Mouse (Mus musculus): ENCODE data around the gene Map3k7. TPM values are rescaled to one million over a fixed set of nuclear protein-coding genes. Genes with fewer than 3 reads are reported as not detected.

Gene Map3k7
- polyA plus RNA-seq, 1 experiment from 2014 or later = 12.0 TPM

DNA sequence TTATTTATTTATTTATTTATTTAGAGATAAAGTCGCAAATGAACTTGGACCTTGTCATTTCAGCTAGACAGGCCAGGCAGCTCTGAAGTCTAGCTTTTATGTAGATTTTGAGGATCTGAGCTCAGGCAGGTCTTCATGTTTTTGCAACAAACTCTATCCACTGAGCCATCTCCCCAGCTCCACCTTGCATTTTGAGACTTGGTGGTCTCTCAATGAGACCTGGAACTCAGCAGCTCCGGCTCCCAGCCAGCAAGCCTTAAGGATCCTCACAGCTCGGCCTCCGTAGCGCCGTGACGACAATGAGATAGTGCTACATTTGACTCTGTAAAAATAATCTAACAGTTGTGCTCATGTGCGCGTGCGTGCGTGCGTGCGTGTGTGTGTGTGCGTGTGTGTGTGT is 89.3 kb downstream of the Map3k7 start:
- no peak overlapping the region for H3K4me2 ChIP-seq (replicated peaks; ENCODE audit: low read depth)
- H3K9me3 ChIP-seq (ENCODE audit: control insufficient read depth) = no peaks in the 10 kb centered on the region
- no peaks in the 10 kb centered on the region; the same call in 1 of the 2 replicates for H3K4me1 ChIP-seq (replicated peaks; ENCODE audit: control insufficient read depth, insufficient read depth, low read length)
- 92% methylated on average over 14 of the region's 14 CpGs for WGBS
- no peak overlapping the region for H3K27ac ChIP-seq (ENCODE audit: low read depth, low read length)
- no peaks in the 10 kb centered on the region for H3K36me3 ChIP-seq (ENCODE audit: control insufficient read depth, insufficient read depth)
- H3K27me3 ChIP-seq (replicated peaks; ENCODE audit: control insufficient read depth, insufficient read depth, low read length) = no peaks in the 10 kb centered on the region
- H3K9ac ChIP-seq (ENCODE audit: low read depth, low read length) = no peak overlapping the region
- H3K4me3 ChIP-seq (ENCODE audit: low read depth, low read length) = no peak overlapping the region
- ATAC-seq = no peak
- TF ChIP-seq CTCF (IDR thresholded peaks at IDR 0.05; ENCODE audit: low read depth) = no peak

DNA sequence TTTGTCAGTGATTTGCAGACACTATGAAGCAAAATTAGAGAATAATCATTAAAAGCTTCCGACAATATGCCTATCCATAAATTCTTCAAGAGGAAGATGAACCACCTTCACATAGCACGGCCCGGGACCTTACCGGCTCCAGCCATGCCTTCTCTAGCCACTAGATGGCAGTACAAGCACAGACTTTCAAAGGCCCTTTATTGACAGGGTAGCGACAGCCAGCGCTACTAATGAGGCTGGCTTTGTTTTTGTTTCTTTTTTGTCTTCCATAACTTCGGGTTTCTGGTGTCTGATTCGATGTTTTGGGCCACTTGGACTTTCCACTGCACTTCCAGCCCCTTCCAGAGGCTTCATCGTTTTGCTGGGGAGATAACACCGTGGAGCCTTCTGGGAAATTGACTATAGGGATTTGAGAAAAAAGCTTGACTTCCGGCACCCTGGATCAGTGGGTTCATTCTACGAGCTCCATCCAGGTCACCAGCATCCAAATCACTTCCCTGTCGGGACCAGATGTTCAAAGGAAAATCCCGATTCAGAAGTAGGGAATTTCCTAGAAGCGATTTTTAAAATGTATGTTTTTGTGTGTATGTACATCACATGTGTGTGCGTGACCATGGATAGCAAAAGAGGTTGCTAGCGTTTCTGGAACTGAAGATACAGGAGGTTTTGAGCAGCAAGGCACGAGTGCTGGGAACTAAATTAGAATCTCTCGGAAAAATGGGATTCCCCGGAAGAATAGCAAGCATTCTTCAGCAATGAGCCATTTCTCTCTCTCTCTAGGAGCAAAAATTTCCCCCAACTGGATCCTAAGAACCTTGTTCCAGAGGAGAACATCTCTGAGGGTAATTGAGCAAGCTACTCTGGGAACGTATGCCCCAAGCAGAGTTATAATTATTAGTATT is 91.5 kb downstream of the Map3k7 start:
- Histone ChIP-seq H3K4me2 (replicated peaks; ENCODE audit: low read depth) (peak overlapping the region; percentile 60), H3K9ac (ENCODE audit: low read depth, low read length) (0 out of 2 replicates have a peak overlapping the region, but pooled peaks have one; percentile 18), H3K27me3 (replicated peaks; ENCODE audit: control insufficient read depth, insufficient read depth, low read length) (no peaks in the 10 kb centered on the region), H3K4me3 (ENCODE audit: low read depth, low read length) (peak overlapping the region; percentile 37), H3K27ac (ENCODE audit: low read depth, low read length) (no peak overlapping the region), H3K4me1 (replicated peaks; ENCODE audit: control insufficient read depth, insufficient read depth, low read length) (no peaks in the 10 kb centered on the region; the same call in 1 of the 2 replicates), H3K9me3 (ENCODE audit: control insufficient read depth) (no peaks in the 10 kb centered on the region), H3K36me3 (ENCODE audit: control insufficient read depth, insufficient read depth) (no peaks in the 10 kb centered on the region)
- TF ChIP-seq CTCF (IDR thresholded peaks at IDR 0.05; ENCODE audit: low read depth) = peak; percentile 94
- 20% methylated on average over 21 of the region's 21 CpGs for WGBS
- ATAC-seq = peak; percentile 83

DNA sequence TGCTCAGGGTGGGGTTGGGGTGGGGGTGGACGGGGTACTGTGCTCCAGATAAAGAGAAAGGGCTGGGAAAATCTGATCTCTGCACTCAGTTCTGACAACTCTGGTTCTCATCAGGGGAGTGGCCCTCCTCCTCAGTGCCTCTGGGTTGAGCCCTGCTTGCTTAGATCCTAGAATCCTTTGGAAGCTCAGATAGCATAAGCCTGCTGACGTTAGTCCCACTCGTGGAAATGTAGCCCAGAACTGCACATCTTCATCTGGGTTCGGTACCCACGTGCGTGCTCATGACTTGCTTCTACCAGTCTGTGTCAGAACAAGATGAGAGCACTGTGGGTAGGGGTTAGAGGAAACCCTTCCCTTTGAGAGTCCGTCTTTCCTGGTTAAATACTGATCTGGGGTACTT is 92.5 kb downstream of the Map3k7 start:
- Histone ChIP-seq H3K4me1 (replicated peaks; ENCODE audit: control insufficient read depth, insufficient read depth, low read length) (no peaks in the 10 kb centered on the region; the same call in 1 of the 2 replicates), H3K27ac (ENCODE audit: low read depth, low read length) (no peak overlapping the region), H3K27me3 (replicated peaks; ENCODE audit: control insufficient read depth, insufficient read depth, low read length) (no peaks in the 10 kb centered on the region), H3K4me3 (ENCODE audit: low read depth, low read length) (no peak overlapping the region), H3K36me3 (ENCODE audit: control insufficient read depth, insufficient read depth) (no peaks in the 10 kb centered on the region), H3K9me3 (ENCODE audit: control insufficient read depth) (no peaks in the 10 kb centered on the region), H3K4me2 (replicated peaks; ENCODE audit: low read depth) (no peak overlapping the region), H3K9ac (ENCODE audit: low read depth, low read length) (no peak overlapping the region)
- WGBS = 70% methylated on average over 7 of the region's 7 CpGs
- ATAC-seq = no peak
- no peak for TF ChIP-seq CTCF (IDR thresholded peaks at IDR 0.05; ENCODE audit: low read depth)

DNA sequence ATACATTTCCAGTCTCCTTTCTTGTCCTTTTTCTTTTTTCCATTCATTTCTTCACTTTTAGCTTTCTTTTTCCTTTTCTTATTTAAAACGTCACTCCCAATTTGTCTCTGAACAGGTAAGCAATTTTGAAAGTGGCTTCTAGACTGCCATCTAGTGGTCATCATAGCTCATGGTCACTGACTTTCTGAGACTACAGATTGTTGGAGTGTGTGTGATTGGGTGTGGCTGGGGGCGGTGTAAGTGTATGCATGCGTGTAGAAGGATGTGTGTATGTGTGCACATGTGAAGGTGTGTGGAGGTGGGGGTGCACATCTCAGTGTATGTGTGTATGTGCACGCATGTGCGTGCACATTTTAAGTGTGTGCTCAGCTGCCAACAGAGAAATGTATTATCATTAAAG is 93.2 kb downstream of the Map3k7 start:
- H3K27me3 ChIP-seq (replicated peaks; ENCODE audit: control insufficient read depth, insufficient read depth, low read length) = no peaks in the 10 kb centered on the region
- no peak overlapping the region for H3K27ac ChIP-seq (ENCODE audit: low read depth, low read length)
- H3K4me2 ChIP-seq (replicated peaks; ENCODE audit: low read depth) = no peak overlapping the region
- ATAC-seq = peak; percentile 54; the same call in 1 of the 2 replicates
- WGBS = 46% methylated on average over 5 of the region's 5 CpGs
- TF ChIP-seq CTCF (IDR thresholded peaks at IDR 0.05; ENCODE audit: low read depth) = peak; percentile 82
- H3K9ac ChIP-seq (ENCODE audit: low read depth, low read length) = no peak overlapping the region
- no peaks in the 10 kb centered on the region; the same call in 1 of the 2 replicates for H3K4me1 ChIP-seq (replicated peaks; ENCODE audit: control insufficient read depth, insufficient read depth, low read length)
- no peak overlapping the region for H3K4me3 ChIP-seq (ENCODE audit: low read depth, low read length)
- no peaks in the 10 kb centered on the region for H3K36me3 ChIP-seq (ENCODE audit: control insufficient read depth, insufficient read depth)
- H3K9me3 ChIP-seq (ENCODE audit: control insufficient read depth) = no peaks in the 10 kb centered on the region

DNA sequence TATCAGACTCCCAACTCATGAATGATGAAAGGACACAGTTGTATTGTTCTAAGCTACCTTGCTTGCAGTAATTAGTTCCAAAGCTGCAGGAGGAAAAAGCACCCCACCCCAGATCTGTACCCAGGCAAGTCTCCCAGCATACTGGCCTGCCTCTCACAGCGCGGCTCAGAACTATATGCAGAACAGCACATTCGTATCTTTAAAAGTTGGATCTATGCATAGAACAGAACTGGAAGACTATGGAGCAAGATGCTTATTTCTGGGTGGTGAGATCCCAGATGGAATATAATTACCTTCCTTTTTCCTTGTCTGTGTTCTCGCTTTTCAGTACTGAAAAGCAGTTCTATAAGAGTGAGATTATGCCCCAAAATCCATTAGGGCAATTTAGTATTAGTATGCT is 96.8 kb downstream of the Map3k7 start:
- no peak overlapping the region for H3K4me3 ChIP-seq (ENCODE audit: low read depth, low read length)
- H3K27ac ChIP-seq (ENCODE audit: low read depth, low read length) = no peak overlapping the region
- H3K9ac ChIP-seq (ENCODE audit: low read depth, low read length) = no peak overlapping the region
- no peaks in the 10 kb centered on the region; the same call in 1 of the 2 replicates for H3K4me1 ChIP-seq (replicated peaks; ENCODE audit: control insufficient read depth, insufficient read depth, low read length)
- H3K9me3 ChIP-seq (ENCODE audit: control insufficient read depth) = no peaks in the 10 kb centered on the region
- no peak overlapping the region for H3K4me2 ChIP-seq (replicated peaks; ENCODE audit: low read depth)
- no peak for TF ChIP-seq CTCF (IDR thresholded peaks at IDR 0.05; ENCODE audit: low read depth)
- no peaks in the 10 kb centered on the region for H3K27me3 ChIP-seq (replicated peaks; ENCODE audit: control insufficient read depth, insufficient read depth, low read length)
- no peak for ATAC-seq
- no peaks in the 10 kb centered on the region for H3K36me3 ChIP-seq (ENCODE audit: control insufficient read depth, insufficient read depth)
- 89% methylated on average over 4 of the region's 4 CpGs for WGBS

DNA sequence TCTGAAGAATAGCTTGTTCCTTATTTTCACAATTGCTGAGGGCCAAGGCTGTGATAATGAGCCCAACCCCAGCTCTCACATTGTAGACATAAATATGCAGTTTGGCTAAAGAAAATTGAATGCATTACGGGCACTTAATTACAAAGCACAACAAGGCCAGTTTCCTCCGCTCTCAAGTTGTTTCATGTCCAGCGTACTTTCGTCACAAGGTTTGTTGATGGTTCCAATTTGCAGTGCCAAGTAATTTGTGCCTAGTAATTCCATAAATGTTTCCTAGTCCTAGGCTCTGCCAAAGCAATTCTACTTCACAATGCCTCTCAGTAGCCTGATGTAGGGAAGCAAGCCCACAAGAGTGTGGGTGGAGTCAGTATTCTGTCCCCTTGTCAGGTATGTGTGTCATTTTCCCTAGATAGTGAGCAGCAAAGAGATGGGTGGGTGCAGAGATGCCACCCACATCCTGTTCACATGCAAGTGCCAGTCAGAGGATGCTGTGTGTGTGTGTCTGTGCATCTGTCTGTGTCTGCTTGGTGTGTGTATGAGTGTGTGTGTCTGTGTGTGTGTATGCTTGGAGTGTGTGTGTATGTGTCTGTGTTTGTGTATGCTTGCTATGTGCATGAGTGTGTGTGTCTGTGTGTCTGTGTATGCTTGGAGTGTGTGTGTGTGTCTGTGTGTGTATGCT is 98.6 kb downstream of the Map3k7 start:
- no peak overlapping the region for H3K27ac ChIP-seq (ENCODE audit: low read depth, low read length)
- 90% methylated on average over 4 of the region's 4 CpGs for WGBS

More for the DNA sequence above, 98.6 kb downstream of the Map3k7 start:
- no peak overlapping the region for H3K4me2 ChIP-seq (replicated peaks; ENCODE audit: low read depth)
- H3K9me3 ChIP-seq (ENCODE audit: control insufficient read depth) = no peaks in the 10 kb centered on the region
- H3K27me3 ChIP-seq (replicated peaks; ENCODE audit: control insufficient read depth, insufficient read depth, low read length) = no peaks in the 10 kb centered on the region
- no peak overlapping the region for H3K4me3 ChIP-seq (ENCODE audit: low read depth, low read length)
- H3K36me3 ChIP-seq (ENCODE audit: control insufficient read depth, insufficient read depth) = no peaks in the 10 kb centered on the region
- H3K9ac ChIP-seq (ENCODE audit: low read depth, low read length) = no peak overlapping the region
- H3K4me1 ChIP-seq (replicated peaks; ENCODE audit: control insufficient read depth, insufficient read depth, low read length) = no peaks in the 10 kb centered on the region
- no peak for TF ChIP-seq CTCF (IDR thresholded peaks at IDR 0.05; ENCODE audit: low read depth)
- ATAC-seq = no peak

Measured in intestine, postnatal 0 days (tissue).